Mouse (Mus musculus) hematopoietic stem cell, adult 5-6 weeks (primary cell): ENCODE data around the gene Nr1d1. TPM values are rescaled to one million over a fixed set of nuclear protein-coding genes. Genes with fewer than 3 reads are reported as not detected.

Experiments used
- ATAC-seq, 2 experiments: fragments of 125-278 bp in 1 of 2; replicated peaks in 1 of 2; 2 replicates each; pipeline ENCODE4 v1.8.0; 2016 to 2017; ENCODE audit warnings: inconsistent platforms in 2 of 2, mild to moderate bottlenecking in 2 of 2, moderate number of reproducible peaks in 2 of 2, low read depth in 1 of 2, moderate TSS enrichment in 1 of 2; ENCODE audit not compliant: low FRiP score in 2 of 2, poor library complexity in 2 of 2, severe bottlenecking in 2 of 2, insufficient read depth in 1 of 2, low TSS enrichment in 1 of 2
- total RNA-seq: library from RNA; stranded (forward); fragments of 172-1452, 232-1000 nt; gene quantifications from 2 replicates; pipeline ENCODE4 v1.2.3, GENCODE M21; 2017

Gene Nr1d1
- total RNA-seq, 1 experiment from 2014 or later: 1.8 TPM

DNA sequence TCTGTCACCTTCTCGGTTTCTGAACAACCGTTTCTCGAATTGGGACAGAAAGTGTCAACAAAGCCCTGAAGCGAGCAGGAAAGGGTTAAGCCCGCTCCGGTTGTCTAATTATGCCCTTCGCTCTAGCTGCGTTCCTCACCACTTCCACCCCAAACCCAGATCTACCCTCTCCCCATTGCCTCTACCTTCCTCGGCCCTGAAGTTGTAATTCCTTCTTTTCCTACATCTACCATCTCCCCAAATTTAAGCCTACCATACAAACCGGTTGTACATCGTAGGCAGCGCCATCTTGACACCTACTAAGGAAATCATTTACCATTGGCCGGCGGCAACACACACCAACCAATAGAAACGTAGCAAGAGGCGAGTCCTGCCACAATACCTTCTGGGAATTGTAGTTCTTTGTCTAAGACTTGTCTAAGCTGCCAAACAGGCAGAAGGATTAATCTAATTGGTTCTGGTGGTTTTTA lies 46.0 kb downstream of the Nr1d1 start, which contains the start of gene Med24:
Med24 (minus strand) TSS at position 317 of the 470 bp plus-strand sequence.
- ATAC-seq: peak; percentile 100

DNA sequence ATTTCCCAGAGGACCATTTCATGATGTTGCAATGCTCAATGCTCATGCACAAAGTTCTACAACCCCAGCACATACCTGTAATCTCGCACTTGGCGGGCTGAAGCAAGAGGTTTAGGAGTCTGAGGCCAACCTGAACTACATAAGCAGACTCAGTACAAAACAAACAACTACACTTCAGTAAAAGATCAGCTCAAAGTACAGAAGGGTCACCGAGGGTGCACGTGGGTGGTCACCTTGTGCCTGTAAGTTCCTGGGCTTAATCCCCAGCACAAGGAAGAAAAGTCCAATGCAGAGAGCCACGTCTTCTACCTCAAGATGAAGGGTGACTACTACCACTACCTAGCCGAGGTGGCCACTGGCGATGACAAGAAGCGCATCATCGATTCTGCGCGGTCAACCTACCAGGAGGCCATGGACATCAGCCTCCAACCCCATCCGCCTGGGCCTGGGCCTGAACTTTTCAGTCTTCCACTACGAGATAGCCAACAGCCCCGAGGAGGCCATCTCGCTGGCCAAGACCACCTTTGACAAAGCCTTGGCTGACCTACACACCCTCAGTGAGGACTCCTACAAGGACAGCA lies 49.1 kb downstream of the Nr1d1 start:
- no peak for ATAC-seq

DNA sequence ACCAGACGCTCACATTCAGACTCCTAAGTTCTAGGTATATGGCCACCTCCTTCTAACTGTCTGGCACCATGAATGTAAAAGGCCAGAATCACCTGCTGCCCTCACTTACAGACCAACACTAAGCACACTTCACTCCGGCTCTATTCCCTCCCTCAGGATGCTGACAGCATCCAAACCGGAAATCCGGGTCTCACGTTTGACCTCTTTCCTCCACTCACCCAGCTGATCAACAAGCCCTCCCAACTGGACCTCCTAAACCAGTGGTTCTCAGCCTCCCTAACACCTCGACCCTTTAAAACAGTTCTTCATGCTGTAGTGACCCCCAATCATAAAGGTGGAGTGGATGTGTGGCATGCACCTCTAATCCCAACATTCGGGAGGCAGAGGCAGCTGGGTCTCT lies 52.0 kb downstream of the Nr1d1 start:
- ATAC-seq: no peak

DNA sequence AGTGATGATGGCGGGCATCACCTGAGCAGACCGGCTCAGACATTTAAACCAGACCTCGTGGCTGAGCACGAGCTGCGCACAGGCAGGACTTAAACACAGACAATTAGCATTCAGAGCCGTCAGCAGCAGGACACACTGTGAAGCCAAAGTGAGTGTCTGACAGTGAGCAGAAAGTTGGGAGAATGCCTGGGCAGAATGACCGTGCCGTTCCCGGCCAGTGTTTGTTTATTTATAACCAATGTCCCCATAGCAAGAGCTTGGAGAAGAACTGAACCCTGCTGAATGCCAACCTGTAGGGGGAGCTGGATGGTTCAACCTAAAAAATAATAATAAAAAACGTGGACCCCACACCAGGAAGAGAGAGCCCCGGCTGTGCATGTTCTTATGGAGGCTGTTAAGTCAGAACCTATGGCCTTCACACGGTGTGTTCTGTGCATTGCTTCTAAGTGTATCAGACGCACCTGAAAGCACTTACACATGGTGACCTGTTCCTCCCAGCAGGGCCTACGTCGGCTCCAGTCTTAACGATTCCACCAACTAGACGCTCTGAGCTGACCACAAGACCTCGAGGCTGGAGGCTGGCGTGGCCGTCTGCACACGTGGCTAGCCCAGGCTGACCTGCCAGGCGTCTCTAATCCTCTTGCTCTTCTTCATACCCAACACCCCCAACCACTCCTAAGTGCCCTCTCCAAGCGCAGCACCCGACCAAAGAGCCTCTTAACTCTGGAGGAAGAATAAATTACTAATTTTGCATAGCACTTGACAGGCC lies 53.5 kb downstream of the Nr1d1 start:
- no peak for ATAC-seq

DNA sequence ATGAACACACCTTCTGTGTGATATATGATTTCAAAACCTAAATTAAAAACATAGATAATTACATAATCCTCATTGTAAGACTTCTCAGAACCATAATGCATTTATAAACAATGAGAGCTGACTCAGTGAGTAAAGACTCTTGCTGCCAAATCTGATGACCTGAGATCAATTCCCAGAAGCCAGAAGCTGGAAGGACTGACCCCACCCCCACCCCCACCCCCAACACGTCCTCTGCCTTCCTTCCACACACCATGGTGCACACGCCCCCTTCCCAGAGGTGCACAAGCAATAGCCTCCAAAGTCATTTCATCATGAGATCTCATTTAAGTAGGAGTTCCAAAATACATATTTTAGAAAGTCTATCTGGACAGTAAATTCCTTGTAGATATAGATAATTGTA lies 54.4 kb downstream of the Nr1d1 start:
- ATAC-seq: no peak

Other genes starting within 250 kb of the Nr1d1 start
- gene Ikzf3, start 229.3 kb downstream of the Nr1d1 start, total RNA-seq: 0.89 and 5.7 TPM in 2 replicates
- gene Zpbp2, start 224.2 kb downstream of the Nr1d1 start, total RNA-seq: not detected in 2 replicates
- 19.9 and 28.1 TPM in 2 replicates for gene Ormdl3, start 188.0 kb downstream of the Nr1d1 start, total RNA-seq
- not detected in 2 replicates for gene Lrrc3c, start 177.0 kb downstream of the Nr1d1 start, total RNA-seq
- gene Gm12355, start 149.7 kb downstream of the Nr1d1 start, total RNA-seq: 0.69 and 4.6 TPM in 2 replicates
- gene Gsdma3, start 149.0 kb downstream of the Nr1d1 start, total RNA-seq: not detected in 2 replicates
- not detected in 2 replicates for gene Gsdma2, start 128.6 kb downstream of the Nr1d1 start, total RNA-seq
- gene Gsdma, start 111.0 kb downstream of the Nr1d1 start, total RNA-seq: not detected in 2 replicates
- 50.2 and 59.3 TPM in 2 replicates for gene Psmd3, start 92.8 kb downstream of the Nr1d1 start, total RNA-seq
- not detected in 2 replicates for gene Csf3, start 74.1 kb downstream of the Nr1d1 start, total RNA-seq
- gene Med24, start 45.9 kb downstream of the Nr1d1 start, total RNA-seq: 25.7 and 30.2 TPM in 2 replicates
- 25.3 and 36.8 TPM in 2 replicates for gene Thra, start 34.7 kb downstream of the Nr1d1 start, total RNA-seq
- 81.7 and 82.7 TPM in 2 replicates for gene Msl1, start 20.2 kb upstream of the Nr1d1 start, total RNA-seq
- gene Casc3, start 29.6 kb upstream of the Nr1d1 start, total RNA-seq: 22.8 and 34.9 TPM in 2 replicates
- gene Rapgefl1, start 61.5 kb upstream of the Nr1d1 start, total RNA-seq: 0.40 and 0.75 TPM in 2 replicates
- gene Wipf2, start 88.3 kb upstream of the Nr1d1 start, total RNA-seq: 6.4 and 6.7 TPM in 2 replicates
- 27.3 and 30.6 TPM in 2 replicates for gene Cdc6, start 132.5 kb upstream of the Nr1d1 start, total RNA-seq
- gene Rara, start 152.5 kb upstream of the Nr1d1 start, total RNA-seq: 5.2 and 6.5 TPM in 2 replicates
- not detected in 2 replicates for gene Gjd3, start 207.7 kb upstream of the Nr1d1 start, total RNA-seq
- 503 and 531 TPM in 2 replicates for gene Top2a, start 248.9 kb upstream of the Nr1d1 start, total RNA-seq